ENCODE assay signal across 12 mouse cellular contexts in genomic region chr19:55842046-55842445, GRCm38 (mm10).
"Had no signal": no experiment of that assay in that cellular context is flagged by ENCODE, and none has a peak within 500 bp of the region (broad histone marks: within the 10 kb centered on the region; RNA-seq: fewer than 3 reads in every experiment).

No protein-coding gene starts in this region.

- H3K9me3 ChIP-seq: midbrain, embryonic 12.5 days; neural tube, embryonic 15.5 days had no signal

- H3K27me3 ChIP-seq: midbrain, embryonic 12.5 days; neural tube, embryonic 15.5 days had no signal

- H3K4me2 ChIP-seq: midbrain, embryonic 12.5 days; neural tube, embryonic 15.5 days had no signal

- H3K27ac ChIP-seq: left cerebral cortex, adult 2 months; liver, embryonic 14.5 days; midbrain, embryonic 12.5 days; neural tube, embryonic 15.5 days had no signal

- H3K36me3 ChIP-seq: midbrain, embryonic 12.5 days; neural tube, embryonic 15.5 days had no signal

- H3K9ac ChIP-seq: liver, embryonic 14.5 days; midbrain, embryonic 12.5 days; neural tube, embryonic 15.5 days had no signal

- H3K4me3 ChIP-seq: left cerebral cortex, adult 2 months; midbrain, embryonic 12.5 days; myocyte; neural tube, embryonic 15.5 days had no signal

- DNase-seq: kidney, postnatal 14 days; lung, adult 18-20 months; lung, postnatal 10 days; right cerebral cortex, adult 18-20 months; right cerebral cortex, postnatal 25 days; thymus, postnatal 36 days had no signal

- ATAC-seq: midbrain, embryonic 16.5 days had no signal
